23 mouse cellular contexts compared by ENCODE assay signal in genomic region chr3:101360832-101361231, GRCm38 (mm10). TPM values are rescaled to one million over a fixed set of nuclear protein-coding genes. Genes with fewer than 3 reads are reported as not detected.
DNase-seq lines count a peak whose midpoint lies in the region; ATAC-seq lines count a peak whose summit lies in the region.
"Had no signal": no experiment of that assay in that cellular context is flagged by ENCODE, and none has a peak within 500 bp of the region (broad histone marks: within the 10 kb centered on the region; RNA-seq: fewer than 3 reads in every experiment).

No protein-coding gene starts in this region.

- intact Hi-C loops in left cerebral cortex, postnatal 4 days (cut with DNase I), result no loop called here

- peak; percentile 73 for ATAC-seq in frontal cortex, adult (ENCODE audit: low TSS enrichment)
- no peak for ATAC-seq in erythroid progenitor cell, adult 5-6 weeks (replicated peaks; ENCODE audit: low FRiP score, poor library complexity, severe bottlenecking)
- ATAC-seq: activated CD4-positive, CD25-positive, alpha-beta regulatory T cell, adult 4 months; CD4-positive, CD25-positive, alpha-beta regulatory T cell, adult 4 months; forebrain, embryonic 13.5 days; forebrain, embryonic 15.5 days; Patski had no signal

- DNase-seq in frontal cortex, postnatal 14 days (ENCODE audit: low spot score in 2 of 2), result no peak
- peak; percentile 32 to 39 for DNase-seq in left cerebral cortex, adult 9 months (ENCODE audit: low spot score in 2 of 2)
- no peak for DNase-seq in left cerebral cortex, postnatal 4 days
- DNase-seq in right cerebral cortex, adult 2 months (ENCODE audit: low spot score in 2 of 2), result peak; percentile 50 to 55
- no peak for DNase-seq in right cerebral cortex, postnatal 4 days
- DNase-seq: adrenal gland, adult 8-10 months; adrenal gland, postnatal 14 days; adrenal gland, postnatal 36 days; B cell, adult 2 months; cerebellum, adult 11 months; cerebellum, adult 18-20 months; cerebellum, adult 8-10 months; cerebellum, adult 9-11 months; cerebellum, postnatal 14 days; cerebellum, postnatal 36 days; embryo, embryonic 11 days had no signal

RNA-seq across cellular contexts. Expression of gene Igsf3, which starts 16.1 kb away (rescaled TPM):
- 100 to 1,000 TPM in 1 of 2 experiments, 10 to 100 TPM in 1; 96.4 to 101 TPM for total RNA-seq in left cerebral cortex, postnatal 4 days (2021)
- total RNA-seq in erythroid progenitor cell, adult 5-6 weeks (2015; ENCODE audit: low replicate concordance), result 4.3 and 6.7 TPM in 2 replicates
- total RNA-seq in erythroid progenitor cell, adult 5-6 weeks (2017; ENCODE audit: low replicate concordance), result 2.6 and 7.1 TPM in 2 replicates

Comparison
In these comparisons a context has a peak if more than half of its experiments do, and no peak if none do; other contexts are left out.
1. DNase-seq: peak in left cerebral cortex, adult 9 months (2 of 2) and right cerebral cortex, adult 2 months (2 of 2); none in frontal cortex, postnatal 14 days (0 of 2), left cerebral cortex, postnatal 4 days (single experiment) and right cerebral cortex, postnatal 4 days (single experiment).
2. RNA of gene Igsf3, which starts 16.1 kb away (total RNA-seq): 96.4 to 101 TPM in left cerebral cortex, postnatal 4 days; 2.6 to 7.1 TPM in erythroid progenitor cell, adult 5-6 weeks; every median in the first group is over 10 times any median in the second.